Mouse (Mus musculus) liver, embryonic 14.5 days (tissue): ENCODE measurements around the gene Afdn.

Experiments
- CTCF ChIP-seq: IDR thresholded peaks from 2 replicates; pipeline ENCODE4 v1.5.1; 2016; ENCODE audit warnings: antibody characterized with exemption, low read depth, control low read depth
- EP300 ChIP-seq: IDR thresholded peaks from 2 replicates; pipeline ENCODE4 v1.6.1; 2016; ENCODE audit warnings: antibody characterized with exemption, low read depth

GRCm38 (mm10) chr17:13866951-13867351, 106.6 kb downstream of the Afdn start:
- no peak for TF ChIP-seq EP300
- no peak for TF ChIP-seq CTCF
